Comparison of ENCODE assay signal across 8 mouse cellular contexts in genomic region chr14:55558740-55559448, GRCm38 (mm10). TPM values are rescaled to one million over a fixed set of nuclear protein-coding genes. Genes with fewer than 3 reads are reported as not detected.
A peak's percentile ranks its signal among the peaks of the same experiment; 100 is the strongest.
DNase-seq lines count a peak whose midpoint lies in the region; ATAC-seq and TF ChIP-seq lines count a peak whose summit lies in the region.

No protein-coding gene starts in this region.

- no peaks in the 10 kb centered on the region for H3K9me3 ChIP-seq in embryonic facial prominence, embryonic 15.5 days (replicated peaks)
- H3K9me3 ChIP-seq in limb, embryonic 12.5 days, result no peaks in the 10 kb centered on the region
- no peaks in the 10 kb centered on the region for H3K9me3 ChIP-seq in neural tube, embryonic 13.5 days

- WGBS in embryonic facial prominence, embryonic 15.5 days, result 52% methylated on average over 6 of the region's 6 CpGs
- 55% methylated on average over 6 of the region's 6 CpGs for WGBS in limb, embryonic 12.5 days
- WGBS in neural tube, embryonic 13.5 days, result 59% methylated on average over 6 of the region's 6 CpGs

- no peak overlapping the region for H3K9ac ChIP-seq in embryonic facial prominence, embryonic 15.5 days
- no peak overlapping the region; the same call in 1 of the 2 replicates for H3K9ac ChIP-seq in limb, embryonic 12.5 days (replicated peaks)
- H3K9ac ChIP-seq in neural tube, embryonic 13.5 days, result peak overlapping the region; percentile 86; the same call in 1 of the 2 replicates

- TF ChIP-seq CTCF in left cerebral cortex, adult 2 months (IDR thresholded peaks at IDR 0.05), result no peak; the same call in 1 of the 2 replicates

- peak overlapping the region; percentile 59 for H3K4me3 ChIP-seq in left cerebral cortex, adult 2 months
- H3K4me3 ChIP-seq in embryonic facial prominence, embryonic 15.5 days (replicated peaks), result peak overlapping the region; percentile 71
- peak overlapping the region; percentile 64 for H3K4me3 ChIP-seq in limb, embryonic 12.5 days (replicated peaks)
- peak overlapping the region; percentile 55 for H3K4me3 ChIP-seq in neural tube, embryonic 13.5 days

- intact Hi-C loops in left cerebral cortex, adult 2 months (cut with DNase I), result no loop called here
- intact Hi-C loops in left cerebral cortex, postnatal 4 days (cut with DNase I), result no loop called here

- H3K27ac ChIP-seq in left cerebral cortex, adult 2 months, result peak overlapping the region; percentile 97
- no peak overlapping the region for H3K27ac ChIP-seq in embryonic facial prominence, embryonic 15.5 days (replicated peaks)
- no peak overlapping the region; the same call in 1 of the 2 replicates for H3K27ac ChIP-seq in limb, embryonic 12.5 days
- H3K27ac ChIP-seq in neural tube, embryonic 13.5 days (replicated peaks), result peak overlapping the region; percentile 98

- peaks cover 11% of the 10 kb centered on the region for H3K36me3 ChIP-seq in embryonic facial prominence, embryonic 15.5 days
- H3K36me3 ChIP-seq in limb, embryonic 12.5 days, result peaks cover 9% of the 10 kb centered on the region
- H3K36me3 ChIP-seq in neural tube, embryonic 13.5 days, result peaks cover 13% of the 10 kb centered on the region

- no peak for DNase-seq in left cerebral cortex, adult 2 months (ENCODE audit: extremely low spot score in 1 of 2, low spot score in 2 of 2)
- DNase-seq in left cerebral cortex, postnatal 4 days, result no peak
- DNase-seq in natural killer cell, adult 2 months (ENCODE audit: low spot score in 2 of 2), result no peak
- DNase-seq in embryo, embryonic 10.5 days (ENCODE audit: low spot score), result no peak
- no peak for DNase-seq in right cerebral cortex, postnatal 10 days (ENCODE audit: low spot score in 2 of 2)

- ATAC-seq in embryonic facial prominence, embryonic 15.5 days (ENCODE audit: insufficient number of reproducible peaks, low FRiP score, low TSS enrichment, low read depth), result no peak
- no peak for ATAC-seq in limb, embryonic 12.5 days (ENCODE audit: insufficient number of reproducible peaks, insufficient read depth, low FRiP score, low TSS enrichment, low read depth)
- ATAC-seq in neural tube, embryonic 13.5 days (ENCODE audit: low read depth), result no peak

- peaks cover 14% of the 10 kb centered on the region for H3K4me1 ChIP-seq in embryonic facial prominence, embryonic 15.5 days
- H3K4me1 ChIP-seq in limb, embryonic 12.5 days (replicated peaks), result peaks cover 14% of the 10 kb centered on the region
- peaks cover 28% of the 10 kb centered on the region for H3K4me1 ChIP-seq in neural tube, embryonic 13.5 days (replicated peaks)

- no peaks in the 10 kb centered on the region for H3K27me3 ChIP-seq in embryonic facial prominence, embryonic 15.5 days
- no peaks in the 10 kb centered on the region for H3K27me3 ChIP-seq in limb, embryonic 12.5 days
- H3K27me3 ChIP-seq in neural tube, embryonic 13.5 days, result no peaks in the 10 kb centered on the region

- peak overlapping the region; percentile 83 for H3K4me2 ChIP-seq in embryonic facial prominence, embryonic 15.5 days (replicated peaks)
- H3K4me2 ChIP-seq in limb, embryonic 12.5 days, result peak overlapping the region; percentile 86
- peak overlapping the region; percentile 90 for H3K4me2 ChIP-seq in neural tube, embryonic 13.5 days

RNA-seq across cellular contexts. Expression of gene Dcaf11, which starts 0.9 kb away (rescaled TPM):
- 10 to 100 TPM; 76.8 to 80.8 TPM for total RNA-seq in left cerebral cortex, adult 2 months (2021)
- 10 to 100 TPM; 61.2 to 66.4 TPM for total RNA-seq in left cerebral cortex, postnatal 4 days (2021)
- 59.3 and 61.7 TPM in 2 replicates for polyA plus RNA-seq in embryonic facial prominence, embryonic 15.5 days (2015; fragmentation: Nextera tagmentation; extraction: Ambion mirVana)
- polyA plus RNA-seq in limb, embryonic 12.5 days (2016; fragmentation: Nextera tagmentation; extraction: Ambion mirVana), result 65.5 and 69.7 TPM in 2 replicates
- polyA plus RNA-seq in neural tube, embryonic 13.5 days (2015; fragmentation: Nextera tagmentation; extraction: Ambion mirVana), result 109 and 126 TPM in 2 replicates

RNA-seq across cellular contexts. Expression of gene A730061H03Rik, which starts 1.3 kb away (rescaled TPM):
- total RNA-seq in left cerebral cortex, adult 2 months (2021), result 1 to 10 TPM in 1 of 2 experiments, under 1 TPM in 1; 0.86 to 1.8 TPM
- not detected for total RNA-seq in left cerebral cortex, postnatal 4 days (2021)
- polyA plus RNA-seq in embryonic facial prominence, embryonic 15.5 days (2015; fragmentation: Nextera tagmentation; extraction: Ambion mirVana), result 1.6 and 3.0 TPM in 2 replicates
- 1.1 TPM in 1 of 2 replicates, not detected in the other for polyA plus RNA-seq in limb, embryonic 12.5 days (2016; fragmentation: Nextera tagmentation; extraction: Ambion mirVana)
- 0.59 TPM in 1 of 2 replicates, not detected in the other for polyA plus RNA-seq in neural tube, embryonic 13.5 days (2015; fragmentation: Nextera tagmentation; extraction: Ambion mirVana)

RNA-seq across cellular contexts. Expression of gene Fitm1, which starts 16.5 kb away (rescaled TPM):
- total RNA-seq in left cerebral cortex, adult 2 months (2021), result not detected
- total RNA-seq in left cerebral cortex, postnatal 4 days (2021), result not detected
- 24.8 and 29.7 TPM in 2 replicates for polyA plus RNA-seq in embryonic facial prominence, embryonic 15.5 days (2015; fragmentation: Nextera tagmentation; extraction: Ambion mirVana)
- 16.0 and 16.1 TPM in 2 replicates for polyA plus RNA-seq in limb, embryonic 12.5 days (2016; fragmentation: Nextera tagmentation; extraction: Ambion mirVana)
- 1.0 and 3.2 TPM in 2 replicates for polyA plus RNA-seq in neural tube, embryonic 13.5 days (2015; fragmentation: Nextera tagmentation; extraction: Ambion mirVana)

RNA-seq across cellular contexts. Expression of gene Pck2, which starts 18.8 kb away (rescaled TPM):
- 10 to 100 TPM; 31.1 to 36.0 TPM for total RNA-seq in left cerebral cortex, adult 2 months (2021)
- total RNA-seq in left cerebral cortex, postnatal 4 days (2021), result 10 to 100 TPM; 13.6 to 14.3 TPM
- polyA plus RNA-seq in embryonic facial prominence, embryonic 15.5 days (2015; fragmentation: Nextera tagmentation; extraction: Ambion mirVana), result 38.3 and 48.2 TPM in 2 replicates
- polyA plus RNA-seq in limb, embryonic 12.5 days (2016; fragmentation: Nextera tagmentation; extraction: Ambion mirVana), result 33.2 and 35.4 TPM in 2 replicates
- polyA plus RNA-seq in neural tube, embryonic 13.5 days (2015; fragmentation: Nextera tagmentation; extraction: Ambion mirVana), result 18.7 and 20.3 TPM in 2 replicates

RNA-seq across cellular contexts. Expression of gene Psme1, which starts 19.0 kb away (rescaled TPM):
- total RNA-seq in left cerebral cortex, adult 2 months (2021), result 10 to 100 TPM; 46.8 to 51.6 TPM
- total RNA-seq in left cerebral cortex, postnatal 4 days (2021), result 100 to 1,000 TPM; 111 to 112 TPM
- polyA plus RNA-seq in embryonic facial prominence, embryonic 15.5 days (2015; fragmentation: Nextera tagmentation; extraction: Ambion mirVana), result 129 and 134 TPM in 2 replicates
- polyA plus RNA-seq in limb, embryonic 12.5 days (2016; fragmentation: Nextera tagmentation; extraction: Ambion mirVana), result 142 and 151 TPM in 2 replicates
- polyA plus RNA-seq in neural tube, embryonic 13.5 days (2015; fragmentation: Nextera tagmentation; extraction: Ambion mirVana), result 167 and 179 TPM in 2 replicates

Comparison
In these comparisons a context has a peak if more than half of its experiments do, and no peak if none do; other contexts are left out.
1. H3K27ac ChIP-seq: peak in left cerebral cortex, adult 2 months (single experiment) and neural tube, embryonic 13.5 days (single experiment); none in embryonic facial prominence, embryonic 15.5 days (single experiment) and limb, embryonic 12.5 days (single experiment).
2. Peak in every context shown above with its lines, with median percentiles within 50 percentile points of each other: H3K4me3 ChIP-seq and H3K4me2 ChIP-seq.